Mouse (Mus musculus) CH12F3 (cell line): ENCODE data around the gene B4galt1.

ENCODE experiments used
- in situ Hi-C: fragments of 300-500 bp; cut with MboI; formaldehyde crosslinking; loops from 2 replicates; pipeline ENCODE4 v1.14.3; 2020; ENCODE audit warnings: low sequenced_read_pairs

B4galt1 gene

GRCm38 (mm10) chr4:40872129-40872528 lies 18.3 kb upstream of the B4galt1 start:
- in situ Hi-C loops = no loop called here

DNA sequence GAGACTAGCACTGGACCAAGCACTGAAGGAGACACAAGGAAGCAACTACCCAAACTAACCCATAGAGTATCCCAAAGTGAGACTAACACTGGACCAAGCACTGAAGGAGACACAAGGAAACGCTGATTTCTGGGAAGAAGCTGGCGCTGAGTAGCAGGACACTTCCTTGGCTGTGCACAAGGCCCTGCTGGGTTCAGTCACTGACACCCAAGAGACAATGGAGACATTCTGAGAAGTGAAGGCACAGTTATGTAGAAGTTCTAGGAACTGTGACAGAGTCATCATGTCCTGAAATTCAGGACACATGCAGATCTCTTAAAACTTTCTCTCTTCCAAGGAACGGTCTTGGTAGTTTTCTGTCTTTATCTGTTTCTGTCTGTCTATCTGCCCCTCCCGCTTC lies 16.4 kb upstream of the B4galt1 start:
- in situ Hi-C loops = no loop called here

GRCm38 (mm10) chr4:40868554-40869232 lies 14.9 kb upstream of the B4galt1 start:
- in situ Hi-C loops = no loop called here

GRCm38 (mm10) chr4:40864361-40864760 lies 10.6 kb upstream of the B4galt1 start:
- in situ Hi-C loops = no loop called here

DNA sequence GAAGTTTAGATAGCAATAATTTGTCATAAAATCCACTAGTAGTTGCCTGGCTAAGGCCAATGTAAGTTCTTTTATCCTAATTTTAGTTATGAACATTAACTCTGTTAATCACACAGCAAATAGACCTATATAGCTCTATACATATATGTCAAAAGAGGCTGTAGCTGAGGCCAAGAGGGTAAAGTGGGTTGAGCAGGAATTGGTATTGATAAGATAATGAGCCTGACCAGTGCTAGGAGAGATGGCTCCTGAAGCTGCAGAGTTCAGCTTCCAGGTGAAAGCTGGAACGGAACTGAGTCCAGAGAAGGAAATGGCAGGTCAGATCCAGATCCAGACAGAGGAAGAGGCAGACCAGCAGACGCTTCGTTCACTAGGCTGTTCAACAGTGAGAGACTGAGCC lies 9.5 kb upstream of the B4galt1 start:
- in situ Hi-C loops = no loop called here

- in situ Hi-C loops = no loop called here
Observed at GRCm38 (mm10) chr4:40861131-40861530, 7.3 kb upstream of the B4galt1 start.

DNA sequence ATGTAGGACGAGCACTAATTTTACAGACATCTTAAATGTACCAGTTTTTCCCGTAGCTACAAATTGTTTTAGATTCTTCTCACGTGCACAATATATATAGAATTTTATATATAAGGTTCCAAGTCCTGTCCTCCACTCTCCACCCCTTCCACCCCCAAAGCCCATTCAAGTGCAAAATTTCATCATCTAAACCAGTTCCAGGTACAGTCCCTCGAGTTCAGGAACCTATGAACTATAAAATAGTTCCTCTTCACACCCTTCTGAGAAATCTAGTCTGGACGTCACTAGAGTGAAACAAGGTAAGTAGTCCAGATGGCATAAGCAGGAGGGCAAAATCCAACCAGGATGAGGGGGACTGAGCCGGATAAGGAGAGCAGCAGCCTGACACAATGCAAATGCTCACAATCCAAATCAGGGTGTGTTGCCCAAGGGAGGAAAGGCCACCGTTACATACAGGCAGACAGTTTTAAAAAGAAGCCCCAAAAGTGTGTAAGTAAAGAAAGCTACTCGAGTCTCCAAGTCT lies 4.1 kb upstream of the B4galt1 start:
- in situ Hi-C loops = no loop called here

DNA sequence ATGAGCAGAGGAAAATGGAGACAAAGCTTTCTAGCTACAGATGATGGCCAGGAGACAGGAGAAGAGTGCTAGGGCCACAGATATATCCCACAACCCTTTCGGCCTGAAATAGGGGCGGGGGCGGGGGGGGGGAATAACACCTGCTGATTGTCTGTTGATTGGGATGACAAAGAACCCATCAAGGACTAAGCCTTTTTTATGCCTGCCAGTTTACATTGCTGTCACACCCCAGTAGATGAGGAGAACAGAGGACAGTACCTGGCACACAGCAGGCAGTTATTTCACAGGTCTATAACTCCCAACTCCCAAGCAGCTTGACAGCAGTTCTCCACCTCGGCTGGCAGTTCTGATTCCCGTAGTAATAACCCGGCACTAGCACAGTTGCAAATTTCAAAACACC lies 2.8 kb upstream of the B4galt1 start:
- in situ Hi-C loops = no loop called here

DNA sequence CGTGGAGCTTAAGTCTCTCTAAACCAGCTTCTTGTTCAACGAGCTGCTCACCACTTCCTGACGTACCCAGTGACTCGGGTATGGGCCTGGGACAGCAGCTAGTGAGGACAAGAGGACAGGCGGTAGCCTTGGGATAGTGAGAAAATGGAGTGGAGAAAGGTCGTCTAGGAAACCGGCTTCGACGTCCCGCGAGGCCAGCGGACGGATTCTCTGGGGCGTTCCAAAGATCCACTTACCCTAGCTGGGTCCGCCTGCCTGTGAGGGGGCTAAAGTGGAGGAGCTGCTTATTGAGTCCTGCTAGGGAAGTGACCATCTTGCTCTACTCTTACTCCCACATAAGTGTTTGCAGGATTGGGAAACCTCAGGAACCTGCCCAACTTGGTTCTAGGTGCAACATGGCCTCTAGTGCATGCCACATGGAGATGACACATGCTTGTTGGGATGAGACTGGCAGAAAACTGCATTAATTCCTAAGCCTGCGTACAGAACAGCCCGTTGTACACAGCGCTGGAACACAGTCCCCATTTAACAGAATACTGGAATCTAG lies 655 bp upstream of the B4galt1 start:
- in situ Hi-C loops = no loop called here

GRCm38 (mm10) chr4:40852861-40853564 lies 792 bp downstream of the B4galt1 start:
- in situ Hi-C loops = no loop called here

GRCm38 (mm10) chr4:40852249-40852781 lies 1.5 kb downstream of the B4galt1 start:
- in situ Hi-C loops = no loop called here

DNA sequence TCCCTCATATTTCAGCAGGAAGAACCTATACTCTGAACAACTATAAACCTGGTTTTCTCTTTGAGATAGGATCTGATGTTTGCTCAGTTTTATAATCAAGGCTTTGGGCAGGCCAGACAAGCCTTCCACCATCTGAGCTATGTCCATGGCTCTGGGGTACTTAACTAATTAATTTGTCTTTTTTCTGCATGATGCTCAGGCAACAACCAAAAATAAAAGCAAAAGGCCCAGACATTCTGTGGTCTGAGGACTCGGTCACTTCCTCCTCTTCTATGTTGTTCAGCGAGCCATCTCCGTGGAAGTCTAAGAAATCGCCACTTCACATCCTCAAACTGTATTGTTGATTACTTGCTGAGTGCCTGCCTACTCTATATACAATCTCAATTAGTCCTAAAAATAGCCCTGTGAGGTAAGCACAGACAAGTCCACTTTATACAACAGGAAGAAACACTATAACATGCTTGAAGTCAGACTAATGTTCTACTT lies 2.0 kb downstream of the B4galt1 start:
- in situ Hi-C loops = no loop called here

DNA sequence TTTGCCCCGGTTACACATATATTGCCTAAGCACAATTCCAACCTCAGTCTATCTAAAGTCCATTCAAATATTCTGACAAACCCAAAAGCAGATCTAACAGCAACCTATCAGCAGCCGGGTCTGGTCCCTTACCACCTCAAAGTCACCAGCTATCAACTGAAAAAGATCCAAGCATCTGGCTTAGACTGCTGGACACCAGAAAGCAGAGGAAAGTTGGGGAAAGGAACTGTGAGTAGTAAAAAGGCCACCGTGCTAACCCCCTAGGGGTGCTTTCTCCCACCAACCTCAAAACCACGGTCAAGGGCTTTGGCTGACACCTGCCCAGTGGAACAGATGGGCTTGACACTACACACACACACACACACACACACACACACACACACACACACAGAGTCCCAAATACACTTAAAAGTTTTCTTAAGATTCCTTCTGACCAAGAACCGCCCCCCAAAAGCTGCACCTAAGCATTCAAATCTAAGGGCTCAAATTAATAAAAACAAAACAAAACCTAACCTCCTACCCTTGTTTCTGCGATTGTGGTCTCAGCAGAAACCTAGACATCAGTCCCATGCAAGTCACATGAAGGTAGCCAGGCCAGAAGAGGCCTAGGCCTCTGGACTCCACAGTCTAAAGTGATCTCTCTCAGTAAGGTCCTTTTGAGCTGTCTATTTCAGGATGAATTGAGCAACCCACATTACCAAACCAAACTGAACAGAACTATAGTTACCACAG lies 2.6 kb downstream of the B4galt1 start:
- in situ Hi-C loops = no loop called here

GRCm38 (mm10) chr4:40850582-40850981 lies 3.2 kb downstream of the B4galt1 start:
- in situ Hi-C loops = no loop called here

DNA sequence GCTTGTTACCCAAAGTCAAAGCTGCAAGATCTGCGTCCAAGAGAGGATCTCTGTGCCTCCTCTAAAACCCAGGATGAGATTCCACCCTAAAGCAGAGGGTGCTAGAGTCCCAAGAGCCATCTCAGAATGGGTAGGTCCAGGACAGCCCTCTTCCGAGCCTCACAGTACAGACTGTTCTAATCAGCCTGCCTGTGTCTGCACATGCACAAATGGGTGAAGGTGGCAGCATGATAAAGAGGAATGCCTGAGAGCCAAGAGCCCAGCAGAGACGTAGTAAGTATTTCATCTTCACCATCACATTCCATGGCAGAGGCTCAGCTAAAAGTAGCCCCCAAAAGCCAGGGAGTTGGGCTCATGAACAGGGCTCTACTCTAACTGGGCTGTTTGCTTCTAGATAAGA lies 4.3 kb downstream of the B4galt1 start:
- in situ Hi-C loops = no loop called here

- in situ Hi-C loops = no loop called here
Observed at GRCm38 (mm10) chr4:40848246-40848645, 5.6 kb downstream of the B4galt1 start.

- in situ Hi-C loops = no loop called here
Observed at GRCm38 (mm10) chr4:40847160-40847559, 6.6 kb downstream of the B4galt1 start.

DNA sequence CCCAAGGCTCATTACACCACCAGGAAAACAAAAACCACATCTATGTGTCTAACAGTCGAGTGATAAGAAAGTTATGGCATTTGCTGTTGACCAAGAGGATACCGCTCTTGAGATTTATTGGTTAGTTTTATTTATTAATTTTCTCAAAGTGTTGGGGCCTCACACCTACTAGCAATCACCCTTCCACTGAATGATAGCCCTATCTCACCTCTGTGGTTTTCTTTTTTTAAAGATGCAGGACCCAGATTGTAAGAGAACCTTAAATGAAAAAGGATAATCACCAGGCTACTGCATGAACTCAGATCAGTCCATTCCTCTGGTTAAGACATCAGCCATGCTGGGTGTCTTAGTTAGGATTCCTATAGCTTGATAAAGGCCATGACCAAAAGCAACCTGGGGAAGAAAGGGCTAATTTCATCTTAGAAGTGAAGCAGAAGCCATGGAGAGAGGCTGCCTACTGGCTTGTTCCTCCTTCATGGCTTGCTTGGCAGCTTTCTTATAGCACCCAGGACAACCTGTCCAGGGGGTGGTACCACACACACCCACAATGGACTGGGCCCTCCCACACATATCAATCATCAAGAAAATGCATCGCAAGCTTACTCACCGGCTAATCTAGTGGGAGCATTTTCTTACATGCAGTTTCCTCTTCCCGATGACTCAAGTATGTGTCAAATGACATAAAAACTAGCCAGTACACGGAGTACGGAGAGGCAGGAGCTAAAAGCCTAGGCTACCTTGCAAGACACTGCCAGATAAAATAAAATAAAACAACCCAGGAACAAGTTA lies 7.5 kb downstream of the B4galt1 start:
- in situ Hi-C loops = no loop called here

DNA sequence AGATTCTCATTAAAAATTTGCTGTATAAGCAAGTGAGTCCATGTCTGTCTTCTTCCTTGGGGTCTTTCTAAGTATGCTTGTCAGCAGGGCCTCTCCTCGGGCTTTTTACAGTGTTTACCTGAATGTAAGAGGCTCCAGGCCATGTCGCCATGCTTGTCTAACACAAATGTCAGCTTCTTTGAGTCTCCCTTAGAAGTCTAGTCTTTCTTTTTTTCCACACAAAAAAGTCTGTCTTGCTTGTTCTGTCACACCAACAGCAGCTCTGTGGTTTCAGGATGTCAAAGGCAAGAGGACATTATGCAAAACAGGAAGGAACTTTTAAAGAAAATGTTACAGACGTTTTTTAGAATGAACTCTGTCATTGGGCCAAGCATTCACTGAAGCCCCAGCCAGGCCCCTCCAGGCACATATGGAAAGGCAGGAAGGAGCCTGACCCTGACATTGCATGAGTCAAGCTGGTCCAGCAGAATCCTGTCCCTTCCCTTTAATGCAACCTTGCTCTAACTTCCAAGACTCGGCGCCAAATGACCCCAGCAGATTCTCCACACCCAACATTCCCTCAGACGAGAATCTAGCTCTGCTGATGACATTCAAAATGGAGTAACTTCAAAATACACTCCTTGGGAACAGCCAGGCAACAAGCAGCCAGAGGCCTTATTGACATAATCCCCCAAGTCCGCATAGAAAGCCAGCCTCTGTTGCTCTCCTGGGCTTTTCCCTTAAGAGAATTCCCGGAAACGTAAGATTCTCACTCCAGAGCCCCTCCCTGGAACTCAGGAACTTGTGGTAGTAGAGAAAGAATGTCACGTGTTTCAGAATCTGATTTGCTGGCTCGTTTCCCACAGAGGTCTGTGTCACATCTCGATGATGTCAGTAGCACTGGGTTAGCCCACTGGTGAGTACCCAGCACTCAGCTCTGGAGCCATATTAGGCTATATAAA lies 8.7 kb downstream of the B4galt1 start:
- in situ Hi-C loops = no loop called here
